Mouse (Mus musculus): ENCODE measurements around the gene Rab34.
"Not testable (repeated sequence)": the region's sequence is repeated elsewhere in the genome, so short reads cannot be mapped to it uniquely, and the experiment has no call there.

Gene Rab34

DNA sequence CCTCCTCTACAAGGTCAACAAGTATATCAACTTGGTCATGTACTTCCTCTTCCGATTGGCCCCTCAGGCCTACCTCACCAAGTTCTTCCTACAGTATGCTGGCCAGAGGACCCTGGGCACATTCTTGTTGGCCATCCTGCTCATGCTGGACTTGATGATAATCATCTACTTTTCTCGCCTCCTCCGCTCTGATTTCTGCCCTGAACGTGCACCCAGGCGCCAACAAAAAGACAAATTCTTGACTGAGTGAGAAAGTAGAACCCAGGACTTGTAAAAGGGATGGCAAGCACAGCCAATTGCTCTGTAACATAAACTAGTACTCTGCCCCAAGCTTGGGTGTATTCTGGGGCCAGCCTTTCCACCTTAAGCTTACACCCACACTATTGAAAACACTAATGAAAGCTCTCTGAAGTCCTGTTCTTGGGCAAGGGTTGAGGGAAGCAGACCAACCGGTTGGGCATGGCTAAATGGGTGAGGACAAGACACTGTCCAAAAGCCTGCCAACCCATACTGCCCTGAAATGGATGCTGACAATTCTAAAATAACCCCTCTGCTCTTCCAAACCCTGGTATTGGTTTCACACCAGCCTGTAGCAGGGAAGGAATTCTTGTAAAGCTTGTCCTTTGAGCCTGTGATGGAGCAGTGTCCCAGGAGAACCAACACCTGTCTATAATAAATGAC lies 8.0 kb upstream of the Rab34 start:
- peak; percentile 20 for DNase-seq (ENCODE audit: low read depth)

DNA sequence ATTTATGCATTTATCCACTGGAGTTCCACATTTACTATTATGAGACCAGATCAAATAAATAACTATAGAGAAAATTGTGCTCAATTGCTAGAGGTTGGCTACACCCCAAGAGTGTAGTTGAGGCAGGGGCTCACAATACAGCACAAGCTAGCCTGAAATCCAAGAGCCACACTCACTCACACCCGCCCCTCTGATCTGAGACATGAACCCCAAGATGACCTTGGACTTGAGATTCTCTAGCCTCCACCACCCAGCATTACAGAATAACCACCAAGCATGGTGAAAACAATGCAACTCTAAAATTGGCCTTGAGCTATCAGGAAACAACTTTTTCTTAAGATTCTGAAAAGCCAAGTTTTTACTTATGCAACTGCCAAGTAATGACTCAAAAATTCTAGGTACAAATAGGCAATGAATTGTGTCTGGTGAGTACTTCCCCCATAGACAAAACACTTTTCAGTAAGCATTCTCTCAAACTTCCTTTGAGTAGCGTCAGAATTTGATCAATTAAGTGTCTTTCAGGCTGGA lies 6.3 kb upstream of the Rab34 start:
- DNase-seq (ENCODE audit: low read depth), result peak; percentile 18

DNA sequence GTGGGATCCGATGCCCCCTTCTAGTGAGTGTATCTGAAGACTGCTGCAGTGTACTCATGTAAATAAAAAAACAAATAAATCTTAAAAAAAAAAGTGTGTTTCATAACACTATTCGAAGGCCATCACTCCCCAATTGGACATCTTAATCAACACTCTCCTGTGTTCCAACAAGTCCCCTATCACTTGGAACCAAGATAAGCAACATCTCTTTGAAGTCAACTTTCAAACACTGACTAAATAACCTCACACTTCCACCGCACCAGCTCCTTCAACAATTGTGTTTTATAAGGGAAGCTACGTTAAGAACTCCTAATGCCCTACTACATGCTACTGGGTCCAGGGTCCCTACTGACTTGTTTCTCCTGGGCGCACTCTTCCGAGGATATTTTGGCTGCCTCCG lies 5.8 kb upstream of the Rab34 start:
- peak; percentile 42 for DNase-seq (ENCODE audit: low read depth)

DNA sequence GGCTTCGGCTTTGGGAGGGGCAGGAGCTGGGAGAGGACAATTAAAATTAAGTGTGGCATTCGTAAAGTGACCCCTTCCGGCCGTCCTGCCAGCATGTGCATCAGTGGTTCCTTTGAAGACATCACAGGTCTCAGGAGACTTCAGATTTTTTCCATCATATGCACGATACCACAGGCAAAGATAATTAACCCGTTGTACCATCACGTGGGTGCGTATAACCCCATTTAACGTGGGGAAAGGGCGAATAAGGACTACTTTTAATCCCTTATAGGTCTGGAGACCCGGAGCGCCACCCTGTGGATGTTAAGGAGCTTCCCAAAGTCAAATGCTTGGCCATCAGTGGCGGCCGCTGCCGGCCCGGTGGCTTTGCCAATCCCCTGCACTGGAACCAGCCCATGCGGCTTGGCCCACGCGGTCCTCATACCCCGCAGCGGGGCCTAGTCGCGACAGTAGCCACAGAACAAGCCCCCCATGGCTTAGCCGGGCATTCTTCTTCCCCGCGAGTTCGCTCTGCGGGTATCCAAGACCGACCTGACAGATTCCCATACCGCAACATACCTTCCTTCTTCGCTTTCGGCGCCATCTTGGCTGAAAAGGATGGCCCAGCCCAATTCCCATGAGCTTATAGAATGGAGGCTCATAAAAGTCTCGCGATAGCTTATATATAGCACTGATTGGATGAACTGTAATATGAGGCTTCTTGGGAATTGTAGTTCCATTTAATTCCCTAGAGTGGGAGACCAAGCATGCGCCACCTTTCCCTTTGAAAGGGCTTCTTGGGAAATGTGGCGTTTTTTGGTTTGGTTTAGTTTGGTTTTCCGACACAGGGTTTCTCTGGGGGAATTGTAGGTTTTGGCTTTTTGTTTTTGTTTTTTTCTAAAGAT lies 5.0 kb upstream of the Rab34 start, which contains the start of gene Rpl23a:
TSS of gene Rpl23a (minus strand) at position 624 of the 884 bp plus-strand sequence.
- DNase-seq (ENCODE audit: low read depth), result peak; percentile 93

DNA sequence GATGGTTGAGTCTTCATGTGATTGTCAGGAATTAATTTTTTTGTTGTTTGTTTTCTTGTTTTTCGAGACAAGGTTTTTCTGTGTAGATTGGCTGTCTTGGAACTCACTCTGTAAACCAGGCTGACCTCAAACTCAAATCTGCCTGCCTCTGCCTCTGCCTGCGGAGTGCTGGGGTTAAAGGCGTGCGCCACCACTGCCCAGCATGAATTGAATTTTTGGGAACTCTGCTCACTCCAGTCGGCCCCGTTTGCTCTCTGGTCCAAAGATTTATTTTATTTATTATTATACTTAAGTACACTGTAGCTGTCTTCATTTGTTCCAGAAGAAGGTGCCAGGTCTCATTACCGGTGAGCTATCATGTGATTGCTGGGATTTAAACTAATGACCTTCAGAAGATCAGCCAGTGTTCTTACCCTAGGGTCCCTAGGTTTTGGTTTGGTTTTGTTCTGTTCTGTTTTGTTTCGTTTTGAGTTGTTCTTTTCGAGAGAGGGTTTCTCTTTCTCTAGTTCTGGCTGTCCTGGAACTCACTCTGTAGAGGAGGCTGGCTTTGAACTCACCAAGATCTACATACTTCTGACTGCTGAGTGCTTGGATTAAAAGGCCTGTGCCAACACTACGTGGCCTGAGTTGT lies 4.2 kb upstream of the Rab34 start:
- DNase-seq (ENCODE audit: low read depth), result peak; percentile 52

DNA sequence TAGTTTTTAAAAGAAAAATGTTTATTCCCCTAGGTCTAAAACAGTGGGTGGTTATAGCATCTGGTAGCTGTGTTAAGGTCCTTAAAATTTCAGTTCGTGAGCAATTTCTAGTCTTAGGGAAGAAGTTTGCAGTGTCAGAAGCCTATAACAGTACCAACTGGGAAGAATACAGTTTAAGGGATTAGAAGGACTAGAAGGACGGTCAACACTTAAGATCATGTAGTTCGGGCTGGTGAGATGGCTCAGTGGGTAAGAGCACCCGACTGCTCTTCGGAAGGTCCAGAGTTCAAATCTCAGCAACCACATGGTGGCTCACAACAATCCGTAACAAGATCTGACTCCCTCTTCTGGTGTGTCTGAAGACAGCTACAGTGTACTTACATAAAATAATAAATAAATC lies 3.5 kb upstream of the Rab34 start:
- not testable (repeated sequence) for DNase-seq (ENCODE audit: low read depth)

DNA sequence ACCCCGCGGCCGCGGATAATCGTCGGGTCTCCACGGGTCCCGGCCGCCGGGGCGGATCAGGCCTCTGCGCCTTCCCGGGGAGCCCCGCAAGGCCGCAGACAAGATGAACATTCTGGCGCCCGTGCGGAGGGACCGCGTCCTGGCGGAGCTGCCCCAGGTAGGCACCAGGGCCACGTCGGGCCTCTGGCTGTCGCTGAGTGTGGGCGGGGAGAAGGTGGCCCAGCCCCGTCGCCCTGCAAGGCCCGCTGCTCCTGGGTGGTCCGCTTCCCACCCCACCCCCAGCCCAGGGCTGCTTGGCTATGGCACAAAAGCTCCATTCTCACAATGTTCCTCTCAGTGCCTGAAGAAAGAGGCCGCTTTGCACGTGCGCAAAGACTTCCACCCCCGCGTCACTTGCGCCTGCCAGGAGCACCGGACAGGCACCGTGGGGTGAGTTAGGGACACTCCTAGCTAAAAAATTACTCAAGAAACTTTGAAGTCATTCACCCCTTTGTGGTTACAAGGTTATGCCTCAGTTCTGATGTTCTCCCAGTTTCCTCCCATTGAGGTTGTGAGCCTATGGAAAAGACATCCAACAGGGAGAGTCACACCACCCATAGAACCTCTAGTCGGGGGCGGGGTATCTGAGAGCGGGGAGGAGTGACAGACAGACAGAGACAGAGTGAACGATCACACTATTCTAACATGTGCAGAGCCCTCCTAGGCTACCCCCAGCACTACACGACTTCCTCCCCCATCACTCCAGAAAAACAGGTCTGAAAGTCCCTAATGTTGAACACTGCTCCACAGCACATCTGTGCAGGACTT lies 1.2 kb downstream of the Rab34 start:
- DNase-seq (ENCODE audit: low read depth), result peak; percentile 58

DNA sequence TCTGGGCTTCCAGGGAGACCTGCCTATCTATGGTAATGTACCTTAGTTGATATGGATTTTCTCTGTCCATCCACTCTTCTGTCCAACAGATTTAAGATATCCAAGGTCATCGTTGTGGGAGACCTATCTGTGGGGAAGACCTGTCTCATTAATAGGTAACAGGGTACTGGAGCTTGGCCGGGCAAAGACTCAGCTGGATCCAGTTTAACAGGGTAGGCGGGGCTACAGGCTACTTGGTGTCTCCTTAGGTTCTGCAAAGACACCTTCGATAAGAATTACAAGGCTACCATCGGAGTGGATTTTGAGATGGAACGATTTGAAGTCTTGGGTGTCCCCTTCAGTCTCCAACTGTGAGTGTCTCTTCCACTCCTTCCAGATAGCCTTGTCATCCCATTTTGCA lies 1.8 kb downstream of the Rab34 start:
- no peak for DNase-seq (ENCODE audit: low read depth)

DNA sequence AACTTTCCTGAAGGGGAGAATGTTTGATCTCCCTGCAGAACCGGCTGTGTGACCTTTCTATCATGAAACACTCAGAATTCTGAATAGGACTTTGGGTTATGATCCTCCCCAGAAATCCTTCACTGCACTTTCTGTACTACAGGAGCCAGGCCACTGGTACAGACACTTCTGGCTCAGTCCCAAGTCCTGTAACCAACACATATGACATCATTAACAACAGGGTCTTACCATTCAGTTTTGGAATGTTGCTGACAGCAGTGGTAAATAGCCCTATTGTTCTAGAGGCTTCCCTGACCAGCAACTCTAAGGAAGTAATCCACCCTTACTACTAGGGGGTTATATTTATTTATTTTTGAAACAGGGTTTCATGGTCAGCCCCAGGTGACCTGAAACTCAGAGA lies 4.9 kb downstream of the Rab34 start, which contains the start of gene Proca1:
TSS of gene Proca1 (plus strand) at position 280 of the 400 bp plus-strand sequence.
- DNase-seq (ENCODE audit: low read depth), result no peak

DNA sequence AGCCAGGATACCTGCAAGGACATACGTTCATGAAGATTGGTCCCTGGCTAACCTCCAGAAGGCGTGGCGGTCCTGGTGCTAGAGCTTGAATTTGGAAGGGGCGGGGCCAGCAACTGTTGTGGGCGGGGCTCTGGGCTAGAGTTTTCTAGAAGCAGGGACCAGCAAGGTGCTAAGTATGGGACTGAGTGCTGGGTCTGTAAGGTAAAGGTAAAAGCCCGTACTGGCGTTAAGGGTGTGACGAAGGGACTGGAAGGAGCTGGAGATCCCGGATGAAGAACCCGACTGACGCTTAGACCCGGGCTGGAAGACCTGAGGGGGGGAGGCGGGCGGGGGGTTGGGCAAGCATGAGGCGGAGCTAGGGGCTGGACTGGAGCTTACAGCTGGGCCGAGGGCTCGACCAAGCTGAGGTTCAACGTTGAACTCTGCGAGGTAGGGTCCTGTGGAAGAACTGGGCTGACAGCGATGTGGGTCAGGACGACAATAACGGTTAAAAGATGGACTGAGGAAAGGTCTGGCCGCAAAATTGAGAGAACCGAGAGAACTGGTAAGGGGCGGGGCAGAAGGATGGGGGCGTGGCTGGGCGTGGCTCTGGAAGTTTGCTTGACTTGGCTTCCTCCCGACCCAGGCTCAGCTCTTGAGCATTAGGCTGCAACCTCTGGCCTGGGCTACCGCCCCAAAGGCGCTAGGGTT lies 6.3 kb downstream of the Rab34 start:
- peak; percentile 82 for DNase-seq (ENCODE audit: low read depth)

DNA sequence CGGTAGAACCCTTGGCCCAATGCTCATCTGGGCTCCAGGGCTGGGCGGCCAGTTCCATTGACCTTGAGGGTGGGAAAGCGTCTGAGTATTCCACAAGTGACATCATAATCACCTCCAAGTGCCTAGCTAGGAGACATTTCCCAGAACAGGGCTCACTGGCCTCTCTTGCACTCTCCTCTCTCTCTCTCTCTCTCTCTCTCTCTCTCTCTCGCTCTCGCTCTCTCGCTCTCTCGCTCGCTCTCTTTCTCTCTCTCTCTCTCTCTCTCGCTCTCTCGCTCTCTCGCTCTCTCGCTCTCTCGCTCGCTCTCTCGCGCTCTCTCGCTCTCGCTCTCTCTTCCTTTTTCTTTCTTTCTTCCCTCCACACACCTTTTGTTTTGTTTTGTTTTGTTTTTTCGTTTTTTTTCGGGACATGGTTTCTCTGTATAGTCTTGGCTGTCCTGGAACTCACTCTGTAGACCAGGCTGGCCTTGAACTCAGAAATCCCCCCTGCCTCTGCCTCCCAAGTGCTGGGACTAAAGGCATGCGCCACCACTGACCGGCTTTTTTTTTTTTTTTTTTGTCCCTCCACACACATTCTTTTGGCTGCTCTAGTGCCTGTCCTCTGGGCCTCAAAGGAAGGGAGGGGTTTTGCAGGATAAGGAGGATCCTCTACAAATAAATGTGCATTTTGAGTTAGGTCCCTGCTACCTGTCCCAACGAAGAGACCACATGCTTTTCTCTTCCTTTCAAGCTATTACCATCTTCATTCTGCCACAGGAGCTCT lies 7.1 kb downstream of the Rab34 start:
- DNase-seq (ENCODE audit: low read depth), result no peak

DNA sequence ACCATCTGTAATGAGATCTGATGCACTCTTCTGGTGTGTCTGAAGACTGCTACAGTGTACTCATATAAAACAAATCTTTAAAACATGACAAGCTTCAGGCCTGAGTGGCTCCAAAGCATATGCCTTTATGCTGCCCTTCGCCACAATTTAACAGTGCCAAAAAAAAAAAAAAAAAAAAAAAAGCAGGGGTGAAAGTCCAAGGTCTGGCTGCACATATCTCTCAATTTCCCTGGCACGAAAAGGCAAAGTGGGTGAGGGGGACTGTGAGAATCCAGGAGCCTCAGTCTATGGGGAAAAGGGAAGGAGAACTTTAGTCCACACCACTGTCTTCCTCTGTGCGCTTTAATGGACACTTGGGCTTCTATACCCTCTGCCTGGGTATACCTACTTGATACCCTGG lies 14.1 kb downstream of the Rab34 start:
- DNase-seq (ENCODE audit: low read depth), result no peak

DNA sequence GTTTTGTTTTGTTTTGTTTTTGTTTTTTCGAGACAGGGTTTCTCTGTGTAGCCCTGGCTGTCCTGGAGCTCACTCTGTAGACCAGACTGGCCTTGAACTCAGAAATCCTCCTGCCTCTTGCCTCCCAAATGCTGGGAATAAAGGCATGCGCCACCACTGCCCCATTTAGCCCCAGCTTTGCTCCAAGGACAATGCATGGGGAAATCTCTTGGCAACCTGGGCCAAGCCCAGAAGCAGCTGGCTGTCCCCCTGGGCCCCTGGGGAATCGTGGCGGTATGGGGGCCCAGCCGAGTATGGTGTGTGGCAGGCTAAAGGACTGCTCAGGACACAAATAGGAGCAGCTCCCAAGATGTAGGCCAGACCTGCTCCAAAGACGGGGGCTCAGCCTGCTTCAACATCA lies 16.1 kb downstream of the Rab34 start:
- no peak for DNase-seq (ENCODE audit: low read depth)

DNA sequence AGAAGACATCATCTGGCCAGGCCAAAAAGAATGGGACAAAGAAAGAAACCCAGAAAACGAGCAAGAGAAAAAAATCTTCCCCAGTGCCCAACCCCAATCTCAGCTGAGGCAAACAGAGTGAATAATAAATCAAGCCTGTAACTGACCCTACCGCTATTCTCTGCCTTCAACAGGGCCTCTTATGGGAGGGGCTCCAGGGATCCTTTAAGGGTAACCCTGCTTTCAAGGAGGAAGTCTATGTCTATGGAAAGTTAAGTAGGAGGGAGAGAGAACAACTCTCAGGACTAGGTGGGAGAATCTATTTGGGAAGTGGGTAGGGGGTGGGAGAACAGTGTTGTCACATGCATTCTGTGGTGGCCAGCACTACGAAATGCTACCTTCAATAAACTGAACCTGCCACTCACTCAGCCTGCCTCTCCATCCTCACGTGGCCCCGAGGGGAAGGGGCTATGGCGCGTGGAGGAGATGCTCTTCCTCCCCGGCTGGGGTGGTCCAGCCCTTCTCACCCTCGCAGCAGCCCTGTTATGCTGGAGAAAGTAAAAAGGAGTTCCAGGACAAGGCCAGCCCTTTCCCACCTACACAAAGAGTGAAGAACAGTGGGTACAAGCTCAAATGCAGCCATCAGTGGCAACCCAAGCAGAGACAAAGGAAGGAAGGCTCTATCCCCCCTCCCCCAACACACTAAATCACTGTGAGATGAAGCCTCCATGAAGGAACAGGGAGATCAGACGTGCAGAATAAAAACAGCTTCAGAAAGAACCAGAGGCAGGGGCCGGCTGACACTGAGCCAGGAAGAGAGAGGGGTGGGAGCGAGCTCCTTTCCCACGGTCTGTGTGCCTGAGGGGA lies 17.4 kb downstream of the Rab34 start:
- DNase-seq (ENCODE audit: low read depth), result no peak

DNA sequence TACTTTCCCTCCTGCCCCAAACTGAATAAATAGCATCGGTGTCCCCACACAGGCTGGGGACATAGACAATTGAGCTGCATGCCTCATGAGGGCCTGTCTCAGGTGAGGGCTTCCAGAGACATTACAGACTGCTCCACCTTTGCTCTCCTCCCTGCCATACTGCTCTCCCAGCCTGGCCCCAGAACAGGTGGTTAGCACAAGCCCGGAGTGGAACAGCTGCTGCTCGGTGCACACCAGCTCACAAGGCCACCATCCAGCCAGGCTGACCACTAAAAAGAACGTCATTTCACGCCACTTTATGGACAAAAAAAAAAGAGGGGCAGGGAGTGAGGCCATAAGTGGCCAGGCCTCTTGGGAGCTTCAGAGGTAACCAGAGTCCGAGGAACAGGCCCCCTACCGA lies 19.0 kb downstream of the Rab34 start:
- DNase-seq (ENCODE audit: low read depth), result no peak

DNA sequence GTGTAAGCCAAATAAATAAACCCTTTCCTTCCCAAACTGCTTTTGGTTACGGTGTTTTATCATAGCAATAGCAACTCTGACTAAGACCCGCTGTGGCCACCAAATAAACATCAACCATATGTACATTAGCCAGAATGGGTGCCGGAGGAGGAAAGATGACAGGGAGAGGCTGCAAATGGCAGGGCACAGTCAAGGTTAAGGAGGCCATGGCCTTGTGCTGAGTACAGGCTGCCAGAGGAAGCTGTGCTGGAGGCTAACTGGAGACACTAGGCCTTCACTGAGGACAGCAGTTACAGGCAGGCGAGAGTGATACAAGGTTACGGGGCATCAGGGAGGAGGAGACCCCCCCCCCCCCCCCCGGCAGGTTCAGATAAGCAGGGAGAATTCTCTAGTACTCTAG lies 21.7 kb downstream of the Rab34 start:
- DNase-seq (ENCODE audit: low read depth), result no peak

DNA sequence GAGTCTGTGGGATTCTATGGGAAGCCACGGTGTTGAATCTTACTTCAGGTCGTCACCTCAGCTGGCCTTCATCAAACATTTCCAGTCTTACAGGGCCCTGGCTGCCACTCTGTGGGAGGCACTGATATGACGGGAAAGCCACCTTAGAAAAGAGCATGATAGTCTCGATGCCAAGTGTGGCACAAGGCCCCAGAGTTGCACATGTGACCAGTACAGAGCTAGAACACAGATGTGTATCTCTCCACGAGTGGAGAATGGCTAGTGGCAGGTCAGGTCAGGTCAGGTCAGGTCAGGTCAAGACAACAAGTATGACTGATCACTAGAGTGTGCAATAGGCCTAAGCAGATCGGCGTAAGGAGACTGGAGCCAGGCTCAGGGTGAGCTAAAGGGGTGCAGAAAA lies 22.4 kb downstream of the Rab34 start:
- DNase-seq (ENCODE audit: low read depth), result no peak

DNA sequence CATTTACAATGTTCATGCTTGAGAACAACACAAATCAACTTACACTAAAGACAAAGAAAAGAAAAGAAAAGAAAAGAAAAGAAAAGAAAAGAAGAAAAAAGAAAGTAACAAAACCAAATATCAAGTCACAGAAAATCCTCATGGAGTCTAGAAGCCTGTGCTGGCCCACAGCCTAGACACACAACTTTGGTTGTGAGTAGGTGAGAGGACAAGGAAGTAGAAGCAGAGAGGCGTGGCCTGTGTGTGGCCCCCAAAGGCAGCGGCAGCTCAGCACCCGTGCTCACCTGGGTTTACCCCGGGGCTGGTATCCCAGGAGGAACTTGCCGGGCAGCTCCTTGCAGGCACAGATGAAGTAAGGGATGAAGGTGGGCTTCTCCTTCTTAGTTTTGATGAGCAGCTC lies 23.3 kb downstream of the Rab34 start:
- DNase-seq (ENCODE audit: low read depth), result no peak

DNA sequence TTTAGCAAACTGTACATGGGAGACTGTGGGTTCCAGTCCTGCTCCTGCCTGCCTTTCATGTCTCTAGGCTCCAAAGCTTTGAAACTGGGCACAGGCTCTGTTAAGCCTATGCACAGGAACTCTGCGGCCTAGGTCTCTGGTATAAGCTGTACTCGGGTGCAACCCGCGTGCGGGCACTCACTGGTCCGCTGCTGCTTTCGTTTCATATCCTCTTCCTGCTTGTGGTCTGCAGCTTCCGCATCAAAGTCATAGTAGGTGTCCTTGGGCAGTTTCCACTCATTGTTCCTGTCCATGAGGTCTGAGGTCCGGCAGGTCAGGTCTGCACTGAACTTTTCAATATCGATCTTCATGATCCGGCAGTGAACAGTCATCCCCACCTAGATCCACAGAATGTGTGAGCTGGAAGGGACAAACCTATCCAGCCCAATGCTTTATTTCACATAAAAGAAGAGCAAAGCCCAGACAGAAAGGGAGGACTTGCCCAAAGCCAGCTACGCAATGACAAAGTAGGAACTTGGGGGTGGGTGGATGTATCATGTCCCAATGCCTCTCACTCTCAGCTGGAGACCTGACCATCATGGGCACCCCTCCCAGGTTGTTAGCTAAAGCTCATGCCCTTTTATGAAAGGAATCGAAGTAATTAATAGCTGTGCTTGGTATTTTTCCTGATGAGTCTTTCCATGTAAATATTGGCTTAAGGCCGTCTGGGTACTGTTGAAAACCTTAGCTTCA lies 25.0 kb downstream of the Rab34 start:
- peak; percentile 34 for DNase-seq (ENCODE audit: low read depth)

All from induced T-regulatory cell, adult 2 months (primary cell).